Mouse (Mus musculus) erythroblast, embryonic 14.5 days (primary cell): ENCODE measurements around the gene Supt7l.

Experiments used
- GATA1 ChIP-seq: IDR thresholded peaks from 2 replicates; pipeline ENCODE4 v1.6.1; 2012; ENCODE audit warnings: low read length, inconsistent platforms, mixed read lengths
- TAL1 ChIP-seq: IDR thresholded peaks from 3 replicates; pipeline ENCODE4 v1.6.1; 2012; ENCODE audit warnings: low read length, inconsistent platforms, mixed read lengths

DNA sequence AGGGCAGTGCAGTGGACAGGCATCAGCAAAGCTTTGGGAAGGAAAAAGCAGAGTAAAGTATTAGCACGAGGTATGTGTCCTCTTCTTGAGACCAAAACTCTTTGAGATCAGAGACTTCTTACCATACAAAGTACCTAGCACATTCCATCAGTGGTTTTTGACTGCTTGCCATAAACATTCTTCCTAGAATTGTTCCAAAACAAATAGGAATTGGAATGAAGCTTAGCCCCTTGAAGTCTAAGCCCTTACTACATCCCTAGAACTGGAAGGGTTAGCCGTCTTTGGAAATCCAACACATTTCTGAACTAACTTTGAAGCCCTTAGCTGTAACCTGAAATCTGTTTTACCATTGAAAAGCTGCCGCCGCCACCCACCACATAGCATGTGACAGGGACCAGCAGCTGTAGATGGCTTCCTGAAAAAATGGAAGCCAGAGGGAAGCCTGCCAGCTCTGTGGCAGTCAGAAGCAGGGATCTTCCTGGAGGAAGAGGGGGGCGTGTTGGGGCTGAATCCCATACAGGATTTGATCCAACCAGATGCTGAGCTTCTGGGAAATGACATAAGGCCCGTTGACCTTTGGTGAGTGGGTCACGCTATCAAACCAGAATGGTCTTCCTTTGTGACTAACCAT is 34.5 kb upstream of the Supt7l start:
- no peak for TF ChIP-seq GATA1
- no peak for TF ChIP-seq TAL1
